Mouse (Mus musculus) layer of hippocampus, adult 9-10 months (tissue): ENCODE data around the gene Rrp1.
A peak's percentile ranks its signal among the peaks of the same experiment; 100 is the strongest.
"Not testable (repeated sequence)": the region's sequence is repeated elsewhere in the genome, so short reads cannot be mapped to it uniquely, and the experiment has no call there.

Experiments
- DNase-seq: peaks from one replicate; pipeline ENCODE4 v3.0.0; 2022; ENCODE audit warnings: low spot score

Gene Rrp1

DNA sequence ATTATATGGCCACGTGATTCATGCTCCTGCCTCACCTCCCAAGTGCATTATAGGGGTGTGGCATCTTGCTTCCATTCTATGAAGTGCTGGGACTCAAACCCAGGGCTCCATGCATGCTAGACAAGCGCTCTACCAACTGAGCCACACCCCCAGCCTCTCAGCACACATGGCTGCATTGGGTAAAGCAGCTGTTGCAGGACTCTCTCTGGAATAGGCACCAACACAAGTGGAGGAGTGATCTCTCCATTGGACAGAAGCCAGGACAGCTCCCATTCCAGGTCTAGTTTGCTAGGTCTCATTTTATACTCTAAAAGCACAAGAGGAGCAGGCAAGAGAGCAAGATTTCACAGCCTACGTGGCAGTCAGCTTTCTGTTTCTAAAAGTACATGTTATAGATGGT, 29.3 kb downstream of the Rrp1 start:
- no peak for DNase-seq

GRCm38 (mm10) chr10:78378516-78378915, 34.3 kb downstream of the Rrp1 start:
- no peak for DNase-seq

GRCm38 (mm10) chr10:78372681-78373668, 39.9 kb downstream of the Rrp1 start:
- DNase-seq = no peak

- no peak for DNase-seq
Observed at GRCm38 (mm10) chr10:78371746-78372145, 41.1 kb downstream of the Rrp1 start.

DNA sequence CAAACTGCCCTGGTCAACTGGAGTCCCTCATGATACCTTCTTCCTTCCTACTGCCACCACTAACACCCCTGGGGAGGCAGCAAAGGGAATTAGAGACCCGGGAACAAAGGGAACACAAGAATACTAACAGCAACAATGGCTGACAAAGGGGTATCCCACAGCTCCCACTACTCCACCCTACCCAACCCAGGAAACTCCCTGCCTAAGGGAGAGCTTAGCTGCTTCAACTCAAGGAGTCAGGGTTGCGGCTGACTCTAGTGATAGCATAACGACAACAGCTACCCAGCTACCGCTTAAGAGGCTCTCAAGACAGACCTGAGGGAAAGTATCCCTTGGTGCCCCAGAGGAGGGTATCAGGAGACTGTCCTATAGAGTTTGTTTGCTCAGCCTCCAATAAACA, 45.3 kb downstream of the Rrp1 start:
- DNase-seq = no peak

GRCm38 (mm10) chr10:78366851-78367312, 46.0 kb downstream of the Rrp1 start:
- no peak for DNase-seq

GRCm38 (mm10) chr10:78366195-78366834, 46.5 kb downstream of the Rrp1 start:
- no peak for DNase-seq

GRCm38 (mm10) chr10:78365555-78365954, 47.3 kb downstream of the Rrp1 start:
- no peak for DNase-seq

DNA sequence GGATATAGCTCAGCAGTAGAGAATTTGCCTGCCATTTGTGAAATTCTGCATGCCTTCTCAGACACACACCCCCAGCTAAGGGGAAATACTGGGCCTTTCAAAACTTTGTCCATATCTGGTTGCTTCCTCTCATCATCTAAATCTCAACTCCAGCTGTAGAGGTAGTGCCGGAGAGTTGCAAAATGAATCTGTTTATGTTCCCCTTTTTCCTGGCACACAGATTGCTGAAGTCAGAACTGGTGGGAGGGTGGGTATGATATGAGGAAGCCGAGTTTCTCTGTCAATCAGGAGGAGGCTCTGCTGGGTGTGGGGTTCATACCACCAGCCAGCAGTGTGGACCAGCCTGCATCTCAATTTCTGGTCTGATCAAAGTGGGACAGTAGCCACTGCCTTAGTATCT, 48.7 kb downstream of the Rrp1 start:
- DNase-seq = no peak

DNA sequence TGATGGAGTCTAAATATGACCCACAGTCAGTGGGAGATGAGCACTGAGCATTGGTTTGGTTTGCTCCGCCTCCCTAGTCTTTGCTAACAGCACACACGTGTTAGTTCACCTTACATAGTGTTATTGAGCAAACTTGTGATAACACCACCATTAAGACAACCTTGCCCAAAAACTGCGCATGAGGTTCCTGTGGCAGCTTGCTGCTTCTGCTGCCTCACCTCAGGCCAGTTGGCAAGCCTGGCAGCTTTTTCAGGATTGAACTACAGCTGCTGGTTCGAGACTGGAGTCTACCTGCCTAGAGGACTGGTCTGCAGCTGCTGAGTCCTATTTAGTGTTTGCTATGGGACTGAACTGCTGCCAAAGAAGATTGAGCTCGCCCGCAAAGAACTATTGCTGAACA, 49.5 kb downstream of the Rrp1 start:
- no peak for DNase-seq

- peak; percentile 29 for DNase-seq
Observed at GRCm38 (mm10) chr10:78361951-78362350, 50.9 kb downstream of the Rrp1 start.

- DNase-seq = no peak
Observed at GRCm38 (mm10) chr10:78360290-78360711, 52.5 kb downstream of the Rrp1 start.

DNA sequence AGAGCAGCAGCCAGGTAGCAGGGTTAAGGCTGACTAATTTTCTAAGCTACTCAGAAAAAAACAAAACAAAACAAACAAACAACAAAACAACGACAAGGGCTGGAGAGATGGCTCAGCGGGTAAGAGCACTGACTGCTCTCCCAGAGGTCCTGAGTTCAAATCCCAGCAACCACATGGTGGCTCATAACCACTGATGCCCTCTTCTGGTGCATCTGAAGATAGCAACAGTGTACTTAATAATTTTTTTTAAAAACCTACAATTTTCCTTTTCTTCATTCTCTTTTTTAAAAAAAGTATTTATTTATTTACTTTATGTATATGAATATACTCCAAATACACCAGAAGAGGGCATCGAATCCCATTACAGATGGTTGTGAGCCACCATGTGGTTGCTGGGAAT, 53.8 kb downstream of the Rrp1 start:
- DNase-seq = not testable (repeated sequence)

- no peak for DNase-seq
Observed at GRCm38 (mm10) chr10:78358266-78358665, 54.6 kb downstream of the Rrp1 start.

DNA sequence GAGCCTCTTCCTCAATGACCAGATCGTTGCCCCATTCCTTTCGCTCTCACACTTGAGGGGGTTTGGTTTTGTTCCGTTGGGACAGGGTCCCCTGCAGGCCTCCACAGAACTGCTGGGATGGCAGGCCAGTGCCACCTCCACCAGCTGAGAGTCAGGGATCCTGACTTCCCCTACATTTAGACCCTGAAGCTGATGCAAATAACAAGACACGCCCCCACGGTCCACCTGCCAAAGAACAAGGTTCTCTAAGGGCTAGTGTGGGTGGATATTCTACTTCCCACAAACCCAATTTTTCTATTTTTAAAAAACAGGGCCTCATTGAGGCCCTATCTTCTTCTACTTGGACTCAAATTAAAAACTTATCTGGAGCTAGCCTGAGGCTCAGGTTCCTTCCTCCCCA, 55.1 kb downstream of the Rrp1 start:
- no peak for DNase-seq

DNA sequence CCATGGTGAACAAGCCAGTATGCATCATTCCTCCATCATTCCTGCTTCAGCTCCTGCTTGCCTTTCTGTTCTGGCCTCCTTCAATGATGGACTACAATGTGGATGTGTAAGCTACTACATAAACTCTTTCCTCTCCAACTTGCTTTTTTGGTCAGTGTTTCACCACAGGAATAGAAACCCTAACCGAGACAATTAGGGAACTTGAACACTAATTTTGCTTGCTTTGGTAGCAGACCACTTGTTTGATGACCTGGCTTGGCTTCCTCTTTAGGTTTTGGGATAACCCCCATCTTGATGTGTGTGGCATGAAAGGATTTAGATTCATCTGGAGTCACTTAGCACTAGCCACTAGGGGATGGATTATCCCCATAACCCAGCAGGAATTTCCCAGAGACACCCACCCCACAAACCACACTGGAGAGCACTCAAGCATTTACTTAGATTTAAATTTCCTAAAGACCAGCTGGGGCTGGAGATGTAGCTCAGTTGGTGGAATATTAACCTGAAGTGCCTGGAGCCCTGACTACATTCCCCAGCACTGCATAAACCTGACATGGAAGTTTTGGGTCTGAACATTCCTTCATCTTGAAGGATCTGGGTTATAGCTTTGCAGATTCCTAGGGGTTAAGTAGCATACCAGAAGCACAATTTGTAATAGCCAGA, 56.8 kb downstream of the Rrp1 start:
- no peak for DNase-seq

DNA sequence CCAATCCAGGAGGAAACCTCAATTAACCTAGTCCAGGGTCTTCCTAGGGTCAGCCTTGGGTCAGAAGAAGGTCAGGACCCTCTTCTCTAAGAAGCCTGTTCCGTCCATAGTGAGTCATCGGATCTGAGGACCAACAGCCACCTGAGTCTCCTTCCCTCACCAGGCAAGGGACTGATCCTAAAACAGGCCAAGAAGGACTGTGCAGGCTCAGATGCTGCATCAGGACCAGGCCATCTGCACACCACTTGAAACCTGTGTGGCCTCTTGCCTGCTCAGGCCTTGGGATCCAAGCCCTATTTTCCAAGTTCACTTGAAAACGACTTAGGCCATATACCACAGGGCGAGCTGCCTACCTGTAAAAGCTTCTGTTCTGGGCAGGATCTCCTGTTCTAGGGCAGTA, 59.6 kb downstream of the Rrp1 start:
- DNase-seq = no peak

- no peak for DNase-seq
Observed at GRCm38 (mm10) chr10:78352666-78353030, 60.2 kb downstream of the Rrp1 start.

DNA sequence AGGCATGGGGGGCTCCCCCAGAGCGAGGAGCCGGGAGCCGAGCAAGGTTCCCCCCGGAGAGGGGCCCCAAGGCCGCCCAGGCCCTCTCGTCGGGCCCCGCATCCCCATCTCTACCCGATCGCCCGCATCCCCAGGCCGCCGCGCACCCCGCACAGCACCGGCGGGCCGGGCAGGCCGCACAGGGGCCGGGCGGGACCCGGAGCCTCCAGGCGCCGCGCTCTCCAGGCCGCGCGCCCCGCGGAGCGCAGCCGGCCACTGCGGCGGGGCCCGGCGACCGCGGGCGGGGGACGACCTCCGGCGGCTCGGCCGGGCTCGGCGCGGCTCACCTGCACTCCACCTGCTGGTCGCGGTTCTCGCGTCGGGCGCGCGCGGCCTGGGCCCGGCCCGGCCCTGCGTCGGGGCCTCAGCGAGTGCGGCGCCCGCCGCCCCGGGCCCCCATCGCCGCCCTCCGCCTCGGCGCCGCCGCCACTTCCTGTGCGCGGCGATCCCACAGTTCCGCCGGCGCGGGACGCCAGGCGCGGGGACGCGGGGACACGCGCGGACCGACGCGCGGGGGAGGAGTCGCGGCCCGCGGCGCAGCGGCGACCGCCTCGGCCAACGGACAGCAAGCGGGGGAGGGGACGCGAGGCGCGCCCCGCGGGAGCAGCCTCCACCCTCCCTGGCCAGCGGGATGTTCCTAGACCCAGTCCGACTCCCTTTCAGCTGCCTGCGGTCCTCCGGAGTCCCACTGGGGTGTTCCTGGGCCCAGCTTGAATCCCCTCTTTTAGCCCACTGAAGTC, 60.8 kb downstream of the Rrp1 start, which contains the start of gene Agpat3:
Gene Agpat3 (minus strand): TSS at position 603 of the 779 bp plus-strand sequence.
- peak; percentile 18 for DNase-seq

- no peak for DNase-seq
Observed at GRCm38 (mm10) chr10:78351564-78351886, 61.3 kb downstream of the Rrp1 start.

DNA sequence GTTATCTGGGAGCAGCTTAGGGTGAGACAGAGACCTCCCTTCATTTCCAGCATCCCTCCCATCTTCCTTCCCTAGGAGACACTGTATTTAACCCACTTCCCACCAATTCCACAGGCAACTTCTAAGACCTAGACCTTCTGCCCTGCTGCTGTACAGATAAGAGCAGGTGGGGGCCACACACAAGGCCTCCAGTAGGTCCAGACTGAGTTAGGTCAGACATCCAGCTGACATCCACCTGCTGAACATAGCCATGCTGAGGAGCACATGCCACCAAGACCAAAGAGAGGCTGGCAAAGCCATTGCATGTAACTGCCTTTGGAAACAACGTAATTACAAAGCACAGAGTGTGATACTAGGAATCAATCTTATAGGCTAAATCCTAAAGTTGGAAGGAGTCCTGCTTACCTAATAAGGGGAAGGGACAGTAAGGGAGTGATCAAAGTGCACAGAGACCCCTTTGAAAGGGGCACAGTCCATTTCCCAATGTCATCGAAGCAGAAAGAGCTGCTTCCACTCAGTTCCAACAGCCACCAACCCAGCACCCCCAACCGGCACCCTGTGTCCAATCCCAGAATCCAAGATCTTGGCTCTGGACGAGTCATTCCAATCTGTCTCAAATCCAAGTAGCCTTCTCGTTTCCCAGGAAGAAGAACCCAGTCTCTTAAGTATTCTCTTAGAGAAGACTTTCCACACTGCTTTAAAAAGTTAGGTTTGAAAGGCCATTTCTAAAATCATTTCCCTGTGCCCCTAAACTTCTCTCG, 61.9 kb downstream of the Rrp1 start:
- DNase-seq = no peak
